Mouse (Mus musculus) myocyte (in vitro differentiated cells): ENCODE measurements around the gene Mprip. TPM values are rescaled to one million over a fixed set of nuclear protein-coding genes. Genes with fewer than 3 reads are reported as not detected.

Experiments used
- H3K27me3 ChIP-seq: one replicate; pipeline ENCODE4 v1.6.1; 2011; ENCODE audit not compliant: control insufficient read depth, insufficient read depth, insufficient read length
- H3K36me3 ChIP-seq: one replicate; pipeline ENCODE4 v1.6.1; 2011; ENCODE audit not compliant: control insufficient read depth, insufficient read depth
- H3K4me2 ChIP-seq: one replicate; pipeline ENCODE4 v1.6.1; 2011; ENCODE audit warnings: low read depth, control low read depth
- H3K4me3 ChIP-seq: one replicate; pipeline ENCODE4 v1.5.1; 2011; ENCODE audit warnings: mild to moderate bottlenecking, control low read depth, moderate library complexity
- H3K79me2 ChIP-seq: one replicate; pipeline ENCODE4 v1.6.1; 2011; ENCODE audit not compliant: control insufficient read depth, insufficient read depth
- H3ac ChIP-seq: one replicate; pipeline ENCODE4 v1.6.1; 2011; ENCODE audit not compliant: control insufficient read depth, insufficient read length
- CEBPB ChIP-seq: IDR thresholded peaks from 2 replicates; pipeline ENCODE4 v1.6.1; 2011; ENCODE audit warnings: mild to moderate bottlenecking, moderate library complexity; ENCODE audit not compliant: poor library complexity, insufficient read depth, severe bottlenecking
- E2F4 ChIP-seq: IDR thresholded peaks from one replicate; pipeline ENCODE4 v1.6.1; 2011; ENCODE audit warnings: mild to moderate bottlenecking, control low read depth, moderate library complexity; ENCODE audit not compliant: insufficient read depth
- MAX ChIP-seq: IDR thresholded peaks from one replicate; pipeline ENCODE4 v1.6.1; 2011; ENCODE audit warnings: low read depth, mild to moderate bottlenecking, control low read depth
- MYOD1 ChIP-seq, 3 experiments: IDR thresholded peaks; one replicate each; pipeline ENCODE4 v1.6.1; 2011; ENCODE audit warnings: control low read depth in 2 of 3, low read depth in 2 of 3, mild to moderate bottlenecking in 2 of 3, moderate library complexity in 1 of 3; ENCODE audit not compliant: insufficient read length in 2 of 3, control insufficient read depth in 1 of 3
- MYOG ChIP-seq, 3 experiments: IDR thresholded peaks; one replicate each; pipeline ENCODE4 v1.6.1; 2011; ENCODE audit warnings: control low read depth in 2 of 3, low read depth in 2 of 3, mild to moderate bottlenecking in 2 of 3; ENCODE audit not compliant: insufficient read length in 2 of 3, control insufficient read depth in 1 of 3, insufficient read depth in 1 of 3
- POLR2A ChIP-seq: IDR thresholded peaks from one replicate; pipeline ENCODE4 v1.6.1; 2011; ENCODE audit warnings: low read depth, mild to moderate bottlenecking, control low read depth, moderate library complexity; ENCODE audit not compliant: insufficient read length
- POLR2AphosphoS2 ChIP-seq: IDR thresholded peaks from one replicate; pipeline ENCODE4 v1.6.1; 2011; ENCODE audit warnings: low read depth, control low read depth; ENCODE audit not compliant: insufficient read length
- REST ChIP-seq: IDR thresholded peaks from one replicate; pipeline ENCODE4 v1.6.1; 2011; ENCODE audit warnings: mild to moderate bottlenecking, control low read depth, moderate library complexity; ENCODE audit not compliant: insufficient read depth, insufficient read length
- SRF ChIP-seq: IDR thresholded peaks from one replicate; pipeline ENCODE4 v1.6.1; 2011; ENCODE audit warnings: low read depth; ENCODE audit not compliant: control insufficient read depth, insufficient read length
- TCF12 ChIP-seq: IDR thresholded peaks from one replicate; pipeline ENCODE4 v1.6.1; 2011; ENCODE audit warnings: mild to moderate bottlenecking, control low read depth; ENCODE audit not compliant: poor library complexity, insufficient read depth, severe bottlenecking
- TCF3 ChIP-seq: IDR thresholded peaks from one replicate; pipeline ENCODE4 v1.6.1; 2011; ENCODE audit warnings: low read depth, control low read depth; ENCODE audit not compliant: insufficient read length
- USF1 ChIP-seq: IDR thresholded peaks from one replicate; pipeline ENCODE4 v1.6.1; 2011; ENCODE audit warnings: low read depth, mild to moderate bottlenecking, control low read depth, moderate library complexity
- polyA plus RNA-seq: library from polyadenylated mRNA; unstranded; fragments of >200 nt; fragmentation: generic; extraction: Trizol; gene quantifications from one replicate; pipeline ENCODE4 v1.2.1, GENCODE M21; 2012; ENCODE audit warnings: missing spikeins

The Mprip gene
- polyA plus RNA-seq, 1 experiment: 191 TPM

DNA sequence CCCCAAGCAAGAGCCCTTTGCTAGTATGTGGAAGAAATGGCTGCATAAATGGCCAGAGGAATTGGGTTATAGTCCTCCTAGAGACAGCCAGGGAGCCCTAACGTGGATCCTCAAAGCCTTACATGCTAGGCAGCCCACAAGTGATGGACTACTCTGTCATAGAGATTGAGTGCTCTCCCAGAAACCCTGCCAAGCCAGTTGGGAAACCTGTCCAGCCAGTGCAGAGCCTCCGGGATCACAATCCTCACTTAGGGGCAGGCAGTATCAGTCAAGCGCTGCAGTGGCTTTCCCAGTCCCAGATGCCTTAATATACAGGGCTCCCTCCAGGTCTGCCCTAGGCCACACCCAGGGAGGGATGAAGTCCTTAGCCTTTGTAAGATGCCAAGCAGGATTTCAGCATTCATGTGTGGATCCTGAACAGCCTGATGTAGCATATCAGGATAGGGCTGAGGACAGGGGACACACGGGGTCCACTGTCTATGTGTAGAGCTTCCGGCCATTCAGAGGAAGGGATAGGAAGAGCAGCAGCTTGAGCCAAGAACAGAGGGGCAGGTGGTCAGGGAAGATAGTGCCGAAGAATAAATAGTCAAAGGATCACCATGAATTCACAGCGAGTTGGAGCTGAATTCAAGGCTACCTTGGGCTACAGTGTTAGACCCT, 27.0 kb upstream of the Mprip start:
- Histone ChIP-seq H3K4me2 (no peak overlapping the region), H3ac (no peak overlapping the region), H3K36me3 (no peaks in the 10 kb centered on the region), H3K4me3 (no peak overlapping the region), H3K79me2 (no peaks in the 10 kb centered on the region), H3K27me3 (no peaks in the 10 kb centered on the region)
- TF ChIP-seq TCF3: no peak
- no peak for TF ChIP-seq MAX
- TF ChIP-seq SRF: no peak
- TF ChIP-seq MYOD1 (IDR thresholded peaks at IDR 0.05; ENCODE audit: control insufficient read depth in 1 of 3, insufficient read length in 2 of 3, low read depth in 2 of 3): no peak
- TF ChIP-seq USF1: no peak
- TF ChIP-seq POLR2A: no peak
- no peak for TF ChIP-seq CEBPB
- no peak for TF ChIP-seq TCF12
- TF ChIP-seq E2F4: no peak
- TF ChIP-seq MYOG (IDR thresholded peaks at IDR 0.05; ENCODE audit: control insufficient read depth in 1 of 3, insufficient read depth in 1 of 3, insufficient read length in 2 of 3, low read depth in 2 of 3): no peak
- no peak for TF ChIP-seq POLR2AphosphoS2
- no peak for TF ChIP-seq REST

DNA sequence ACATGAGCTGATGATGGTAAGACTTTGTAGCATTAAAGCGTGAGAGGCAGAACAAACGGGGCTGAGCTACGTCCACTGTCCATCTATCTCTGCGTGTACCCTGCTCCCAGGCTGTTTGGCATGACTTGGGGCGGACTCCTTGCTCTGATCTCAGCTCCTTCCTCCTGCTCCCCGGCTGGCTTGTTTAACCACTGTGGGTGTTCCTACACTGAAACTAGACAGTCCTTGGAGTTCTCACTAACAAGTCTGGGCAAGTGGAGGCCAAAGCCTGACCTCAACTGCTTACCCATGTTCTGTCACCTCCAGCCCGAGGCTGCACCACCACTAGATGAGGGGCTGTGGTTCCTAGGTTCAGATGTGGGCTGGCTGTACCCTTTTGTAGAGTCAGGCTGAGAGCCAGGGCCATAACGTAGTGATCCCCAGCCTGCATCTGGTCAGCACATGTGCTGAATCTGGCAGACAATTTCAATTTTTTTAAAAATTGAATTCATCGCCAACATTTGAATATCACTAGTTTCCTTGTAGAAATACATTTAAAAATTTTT, 25.8 kb upstream of the Mprip start:
- Histone ChIP-seq H3K36me3 (no peaks in the 10 kb centered on the region), H3K4me3 (no peak overlapping the region), H3K27me3 (no peaks in the 10 kb centered on the region), H3K79me2 (no peaks in the 10 kb centered on the region), H3K4me2 (peak overlapping the region; percentile 75), H3ac (no peak overlapping the region)
- TF ChIP-seq MYOD1 (IDR thresholded peaks at IDR 0.05; ENCODE audit: control insufficient read depth in 1 of 3, insufficient read length in 2 of 3, low read depth in 2 of 3) (no peak), POLR2A (no peak), MYOG (IDR thresholded peaks at IDR 0.05; ENCODE audit: control insufficient read depth in 1 of 3, insufficient read depth in 1 of 3, insufficient read length in 2 of 3, low read depth in 2 of 3) (no peak), TCF12 (no peak), TCF3 (no peak), E2F4 (no peak), MAX (no peak), USF1 (no peak), REST (no peak), POLR2AphosphoS2 (no peak), CEBPB (no peak), SRF (no peak)

DNA sequence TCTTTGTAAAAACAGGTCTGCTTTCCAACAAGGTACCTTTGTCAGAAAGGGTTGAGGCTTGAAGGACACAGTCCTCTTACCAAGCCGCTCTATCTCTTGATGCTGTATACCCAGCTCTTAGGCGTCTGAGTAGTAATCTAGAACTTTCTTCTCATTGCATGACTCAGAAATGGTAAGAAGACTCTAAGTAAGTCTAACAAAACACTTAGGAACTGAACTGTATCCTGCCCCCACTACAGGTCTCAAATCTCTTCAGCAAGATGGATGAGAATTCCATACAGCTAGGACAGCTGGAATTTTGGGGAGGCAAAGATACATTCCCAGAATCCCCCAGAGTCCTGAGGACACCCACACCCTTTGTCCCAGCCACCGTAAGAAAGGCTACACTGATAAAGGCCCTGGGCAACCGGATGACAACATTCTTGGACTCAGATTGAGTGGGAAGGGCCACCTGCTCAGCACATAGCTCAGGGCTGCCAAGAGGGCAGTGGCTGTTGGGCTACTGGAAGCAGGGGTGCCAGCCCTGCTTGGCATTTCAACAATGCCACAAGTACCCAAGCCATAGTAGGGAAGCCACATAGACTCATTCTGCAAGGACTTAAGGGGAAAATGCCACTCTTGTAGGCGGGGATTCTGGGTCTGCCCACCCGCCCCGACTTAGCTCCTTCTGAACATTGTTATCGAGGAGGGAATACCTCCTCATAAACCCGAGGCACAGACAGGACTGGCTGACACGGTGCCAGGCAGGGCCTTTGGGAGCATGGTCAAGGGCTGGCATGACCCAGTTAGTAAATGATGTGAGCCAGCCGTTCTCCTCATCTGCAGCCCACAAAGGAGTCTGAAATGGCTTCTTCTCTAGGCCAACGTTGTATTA, 25.0 kb upstream of the Mprip start:
- H3K4me2 ChIP-seq: peak overlapping the region; percentile 75
- TF ChIP-seq MYOD1 (IDR thresholded peaks at IDR 0.05; ENCODE audit: control insufficient read depth in 1 of 3, insufficient read length in 2 of 3, low read depth in 2 of 3) (peak; percentile 16 to 98 (median 95)), TCF3 (peak; percentile 87), TCF12 (peak; percentile 66), E2F4 (no peak), CEBPB (peak; percentile 23; the same call in 1 of the 2 replicates), MYOG (IDR thresholded peaks at IDR 0.05; ENCODE audit: control insufficient read depth in 1 of 3, insufficient read depth in 1 of 3, insufficient read length in 2 of 3, low read depth in 2 of 3) (peak; percentile 62 to 98 (median 85))
- H3K27me3 ChIP-seq: no peaks in the 10 kb centered on the region
- H3K79me2 ChIP-seq: no peaks in the 10 kb centered on the region
- H3K36me3 ChIP-seq: no peaks in the 10 kb centered on the region
- H3ac ChIP-seq: no peak overlapping the region
- no peak overlapping the region for H3K4me3 ChIP-seq

GRCm38 (mm10) chr11:59636695-59637414, 24.2 kb upstream of the Mprip start:
- TF ChIP-seq MYOD1 (IDR thresholded peaks at IDR 0.05; ENCODE audit: control insufficient read depth in 1 of 3, insufficient read length in 2 of 3, low read depth in 2 of 3) (peak in 1 of 3 experiments; percentile 10), MYOG (IDR thresholded peaks at IDR 0.05; ENCODE audit: control insufficient read depth in 1 of 3, insufficient read depth in 1 of 3, insufficient read length in 2 of 3, low read depth in 2 of 3) (peak in 1 of 3 experiments; percentile 9), POLR2A (no peak)
- H3ac ChIP-seq: no peak overlapping the region
- no peaks in the 10 kb centered on the region for H3K36me3 ChIP-seq
- no peaks in the 10 kb centered on the region for H3K27me3 ChIP-seq
- no peak overlapping the region for H3K4me3 ChIP-seq
- peak overlapping the region; percentile 75 for H3K4me2 ChIP-seq
- H3K79me2 ChIP-seq: no peaks in the 10 kb centered on the region
